Mouse (Mus musculus) heart, embryonic 13.5 days (tissue): ENCODE measurements around the gene Pno1. TPM values are rescaled to one million over a fixed set of nuclear protein-coding genes. Genes with fewer than 3 reads are reported as not detected.
"Not testable (repeated sequence)": the region's sequence is repeated elsewhere in the genome, so short reads cannot be mapped to it uniquely, and the experiment has no call there.

Source experiments
- ATAC-seq: fragments of 200-750 bp; cut with Nextera tagmentation; 2 replicates; pipeline ENCODE4 v1.8.0; 2017; ENCODE audit warnings: moderate TSS enrichment; ENCODE audit not compliant: insufficient number of reproducible peaks, low FRiP score, low TSS enrichment; ENCODE audit errors: extremely low read depth
- H3K27ac ChIP-seq: fragments of 300-500 bp; sonication (generic); replicated peaks from 2 replicates; pipeline ENCODE4 v1.5.1; 2015; ENCODE audit warnings: moderate library complexity, mild to moderate bottlenecking, inconsistent platforms
- H3K27me3 ChIP-seq: fragments of 300-500 bp; sonication (generic); replicated peaks from 2 replicates; pipeline ENCODE4 v1.6.1; 2015; ENCODE audit warnings: mild to moderate bottlenecking, inconsistent platforms
- H3K36me3 ChIP-seq: fragments of 300-500 bp; sonication (generic); 2 replicates; pipeline ENCODE4 v1.6.1; 2015; ENCODE audit warnings: mild to moderate bottlenecking, inconsistent platforms
- H3K4me1 ChIP-seq: fragments of 300-500 bp; sonication (generic); 2 replicates; pipeline ENCODE4 v1.6.1; 2015; ENCODE audit warnings: inconsistent platforms
- H3K4me2 ChIP-seq: fragments of 300-500 bp; sonication (generic); 2 replicates; pipeline ENCODE4 v1.6.1; 2015; ENCODE audit warnings: inconsistent platforms, mild to moderate bottlenecking, moderate library complexity
- H3K4me3 ChIP-seq: fragments of 300-500 bp; sonication (generic); 2 replicates; pipeline ENCODE4 v1.5.1; 2015; ENCODE audit warnings: moderate library complexity, mild to moderate bottlenecking, inconsistent platforms
- H3K9ac ChIP-seq: fragments of 300-500 bp; sonication (generic); 2 replicates; pipeline ENCODE4 v1.6.1; 2015; ENCODE audit warnings: inconsistent platforms, mild to moderate bottlenecking, moderate library complexity
- H3K9me3 ChIP-seq: fragments of 300-500 bp; sonication (generic); 2 replicates; pipeline ENCODE4 v1.6.1; 2016; ENCODE audit warnings: inconsistent platforms
- WGBS: fragments of 180-500 bp; shearing (Covaris S2); methylation state at CpG from one replicate; pipeline ENCODE4 v1.1.7; 2015; ENCODE audit warnings: mixed read lengths; 5-methylcytosine and 5-hydroxymethylcytosine counted together
- polyA plus RNA-seq: library from polyadenylated mRNA; unstranded; fragments of >200 nt; fragmentation: Nextera tagmentation; extraction: Ambion mirVana; gene quantifications from 2 replicates; pipeline ENCODE4 v1.2.1, GENCODE M21; 2015

Gene Pno1
- 59.0 and 59.8 TPM in 2 replicates for polyA plus RNA-seq

GRCm38 (mm10) chr11:17211258-17212140, at the start of gene Pno1:
Gene Pno1 (minus strand): TSS chr11:17211568.
- peaks cover 24% of the 10 kb centered on the region for H3K36me3 ChIP-seq
- H3K9ac ChIP-seq = peak within 1 kb of the TSS; percentile 86
- no peaks in the 10 kb centered on the region for H3K9me3 ChIP-seq
- peak within 1 kb of the TSS; percentile 96 for H3K4me3 ChIP-seq
- peak within 1 kb of the TSS; percentile 87 for H3K27ac ChIP-seq
- WGBS = under 1% methylated on average over 65 of the region's 65 CpGs
- peak within 1 kb of the TSS; percentile 92 for H3K4me2 ChIP-seq
- ATAC-seq = peak; percentile 98
- H3K4me1 ChIP-seq = peaks cover 25% of the 10 kb centered on the region
- H3K27me3 ChIP-seq = no peaks in the 10 kb centered on the region

- Histone ChIP-seq H3K27ac (peak overlapping the region; percentile 88), H3K36me3 (peaks cover 4% of the 10 kb centered on the region; the same call in 1 of the 2 replicates), H3K27me3 (no peaks in the 10 kb centered on the region), H3K9me3 (no peaks in the 10 kb centered on the region), H3K4me2 (peak overlapping the region; percentile 73), H3K9ac (peak overlapping the region; percentile 97), H3K4me3 (peak overlapping the region; percentile 91), H3K4me1 (peaks cover 17% of the 10 kb centered on the region)
- WGBS = under 1% methylated on average over 17 of the region's 17 CpGs
- peak; percentile 41; the same call in 1 of the 2 replicates for ATAC-seq
Observed at GRCm38 (mm10) chr11:17257861-17258260, 46.5 kb upstream of the Pno1 start.

GRCm38 (mm10) chr11:17257443-17257842, 46.1 kb upstream of the Pno1 start, which contains the start of gene C1d:
Gene C1d (plus strand): TSS chr11:17257579.
- H3K4me2 ChIP-seq = peak within 1 kb of the TSS; percentile 73
- peak; percentile 83 for ATAC-seq
- H3K36me3 ChIP-seq = no peaks in the 10 kb centered on the region
- H3K4me3 ChIP-seq = peak within 1 kb of the TSS; percentile 91
- peaks cover 17% of the 10 kb centered on the region for H3K4me1 ChIP-seq
- no peaks in the 10 kb centered on the region for H3K9me3 ChIP-seq
- H3K27ac ChIP-seq = peak within 1 kb of the TSS; percentile 88
- peak within 1 kb of the TSS; percentile 97 for H3K9ac ChIP-seq
- under 1% methylated on average over 33 of the region's 33 CpGs for WGBS
- no peaks in the 10 kb centered on the region for H3K27me3 ChIP-seq

GRCm38 (mm10) chr11:17256813-17257365, 45.5 kb upstream of the Pno1 start:
- no peaks in the 10 kb centered on the region for H3K9me3 ChIP-seq
- H3K4me3 ChIP-seq = peak overlapping the region; percentile 91
- H3K4me1 ChIP-seq = peaks cover 17% of the 10 kb centered on the region
- H3K36me3 ChIP-seq = no peaks in the 10 kb centered on the region
- no peaks in the 10 kb centered on the region for H3K27me3 ChIP-seq
- H3K4me2 ChIP-seq = peak overlapping the region; percentile 73
- peak; percentile 31; the same call in 1 of the 2 replicates for ATAC-seq
- H3K9ac ChIP-seq = peak overlapping the region; percentile 97
- 55% methylated on average over 8 of the region's 8 CpGs for WGBS
- H3K27ac ChIP-seq = no peak overlapping the region; the same call in 1 of the 2 replicates

GRCm38 (mm10) chr11:17248715-17249114, 37.3 kb upstream of the Pno1 start:
- Histone ChIP-seq H3K36me3 (no peaks in the 10 kb centered on the region), H3K27me3 (no peaks in the 10 kb centered on the region), H3K4me1 (no peaks in the 10 kb centered on the region), H3K4me3 (no peak overlapping the region), H3K9me3 (0 out of 2 replicates have a peak, but pooled peaks cover 2% of the 10 kb centered on the region), H3K27ac (no peak overlapping the region), H3K9ac (no peak overlapping the region), H3K4me2 (no peak overlapping the region)
- ATAC-seq = no peak

- H3K4me1 ChIP-seq, H3K9ac ChIP-seq, H3K4me3 ChIP-seq, ATAC-seq, H3K27ac ChIP-seq, H3K4me2 ChIP-seq, H3K9me3 ChIP-seq, H3K27me3 ChIP-seq: not testable (repeated sequence)
- peaks cover 16% of the 10 kb centered on the region for H3K36me3 ChIP-seq
- 82% methylated on average over 5 of the region's 5 CpGs for WGBS
Observed at GRCm38 (mm10) chr11:17238598-17238997, 27.2 kb upstream of the Pno1 start.

GRCm38 (mm10) chr11:17236449-17237037, 25.2 kb upstream of the Pno1 start:
- H3K27ac ChIP-seq = no peak overlapping the region
- WGBS = 67% methylated on average over 5 of the region's 5 CpGs

GRCm38 (mm10) chr11:17232792-17233191, 21.4 kb upstream of the Pno1 start:
- WGBS = 35% methylated on average over 5 of the region's 5 CpGs
- Histone ChIP-seq H3K27ac (peak overlapping the region; percentile 65), H3K36me3 (peaks cover 32% of the 10 kb centered on the region), H3K4me3 (peak overlapping the region; percentile 16; the same call in 1 of the 2 replicates), H3K4me2 (peak overlapping the region; percentile 52), H3K27me3 (no peaks in the 10 kb centered on the region), H3K9ac (0 out of 2 replicates have a peak overlapping the region, but pooled peaks have one; percentile 8), H3K9me3 (no peaks in the 10 kb centered on the region), H3K4me1 (peaks cover 35% of the 10 kb centered on the region)
- ATAC-seq = peak; percentile 51; the same call in 1 of the 2 replicates

More at GRCm38 (mm10) chr11:17236449-17237037, 25.2 kb upstream of the Pno1 start:
- H3K27me3 ChIP-seq = no peaks in the 10 kb centered on the region
- no peak overlapping the region for H3K4me2 ChIP-seq
- no peaks in the 10 kb centered on the region for H3K9me3 ChIP-seq
- no peak overlapping the region for H3K4me3 ChIP-seq
- peaks cover 16% of the 10 kb centered on the region for H3K36me3 ChIP-seq
- ATAC-seq = no peak
- peaks cover 20% of the 10 kb centered on the region for H3K4me1 ChIP-seq
- H3K9ac ChIP-seq = no peak overlapping the region

GRCm38 (mm10) chr11:17221126-17221525, 9.8 kb upstream of the Pno1 start:
- H3K4me1 ChIP-seq = no peaks in the 10 kb centered on the region
- H3K9me3 ChIP-seq = no peaks in the 10 kb centered on the region
- H3K4me3 ChIP-seq = no peak overlapping the region
- 91% methylated on average over 8 of the region's 8 CpGs for WGBS
- no peak overlapping the region for H3K9ac ChIP-seq
- H3K27me3 ChIP-seq = no peaks in the 10 kb centered on the region
- ATAC-seq = no peak
- no peak overlapping the region for H3K27ac ChIP-seq
- H3K36me3 ChIP-seq = peaks cover 36% of the 10 kb centered on the region
- H3K4me2 ChIP-seq = no peak overlapping the region

- no peak overlapping the region for H3K4me2 ChIP-seq
- no peaks in the 10 kb centered on the region for H3K9me3 ChIP-seq
- peaks cover 1% of the 10 kb centered on the region for H3K36me3 ChIP-seq
- no peak for ATAC-seq
- H3K27me3 ChIP-seq = no peaks in the 10 kb centered on the region
- 89% methylated on average over 3 of the region's 3 CpGs for WGBS
- H3K4me3 ChIP-seq = no peak overlapping the region
- peaks cover 21% of the 10 kb centered on the region for H3K4me1 ChIP-seq
- H3K27ac ChIP-seq = no peak overlapping the region
- H3K9ac ChIP-seq = no peak overlapping the region
Observed at GRCm38 (mm10) chr11:17215475-17215874, 4.1 kb upstream of the Pno1 start.

- H3K36me3 ChIP-seq = peaks cover 15% of the 10 kb centered on the region
- H3K4me2 ChIP-seq = peak overlapping the region; percentile 92
- peak overlapping the region; percentile 96 for H3K4me3 ChIP-seq
- H3K9ac ChIP-seq = peak overlapping the region; percentile 86
- WGBS = 36% methylated on average over 5 of the region's 5 CpGs
- H3K4me1 ChIP-seq = peaks cover 25% of the 10 kb centered on the region
- no peaks in the 10 kb centered on the region for H3K27me3 ChIP-seq
- no peak overlapping the region for H3K27ac ChIP-seq
- no peaks in the 10 kb centered on the region for H3K9me3 ChIP-seq
- no peak for ATAC-seq
Observed at GRCm38 (mm10) chr11:17212903-17213509, 1.6 kb upstream of the Pno1 start.
